Mouse (Mus musculus) intestine, embryonic 16.5 days (tissue): Measurements from ENCODE around the gene Avil. TPM values are rescaled to one million over a fixed set of nuclear protein-coding genes. Genes with fewer than 3 reads are reported as not detected.

Experiments
- ATAC-seq: fragments of 200-750 bp; cut with Nextera tagmentation; 2 replicates; pipeline ENCODE4 v1.8.0; 2017; ENCODE audit warnings: moderate TSS enrichment, moderate library complexity
- H3K27ac ChIP-seq: fragments of 300-500 bp; sonication (generic); 2 replicates; pipeline ENCODE4 v1.5.1; 2014; ENCODE audit warnings: mild to moderate bottlenecking, low read length
- H3K27me3 ChIP-seq: fragments of 300-500 bp; sonication (generic); replicated peaks from 2 replicates; pipeline ENCODE4 v1.6.1; 2014; ENCODE audit warnings: low read length, control low read depth, mixed read lengths; ENCODE audit not compliant: control insufficient read depth, insufficient read depth
- H3K36me3 ChIP-seq: fragments of 300-500 bp; sonication (generic); 2 replicates; pipeline ENCODE4 v1.6.1; 2014; ENCODE audit warnings: low read length, control low read depth; ENCODE audit not compliant: control insufficient read depth, insufficient read depth
- H3K4me1 ChIP-seq: fragments of 300-500 bp; sonication (generic); 2 replicates; pipeline ENCODE4 v1.6.1; 2014; ENCODE audit warnings: low read length, control low read depth, mixed read lengths; ENCODE audit not compliant: control insufficient read depth, insufficient read depth
- H3K4me2 ChIP-seq: fragments of 300-500 bp; sonication (generic); 2 replicates; pipeline ENCODE4 v1.6.1; 2014; ENCODE audit warnings: low read depth, low read length, control low read depth
- H3K4me3 ChIP-seq: fragments of 300-500 bp; sonication (generic); 2 replicates; pipeline ENCODE4 v1.5.1; 2014; ENCODE audit warnings: mild to moderate bottlenecking, low read length
- H3K9ac ChIP-seq: fragments of 300-500 bp; sonication (generic); 2 replicates; pipeline ENCODE4 v1.6.1; 2014; ENCODE audit warnings: low read depth, low read length
- H3K9me3 ChIP-seq: fragments of 300-500 bp; sonication (generic); 2 replicates; pipeline ENCODE4 v1.6.1; 2016; ENCODE audit warnings: low read length, control low read depth; ENCODE audit not compliant: control insufficient read depth
- WGBS: fragments of 180-500 bp; shearing (Covaris S2); extraction: QIAGEN DNeasy Blood & Tissue Kit; methylation state at CpG from one replicate; pipeline ENCODE4 v1.1.7; 2014; 5-methylcytosine and 5-hydroxymethylcytosine counted together
- polyA plus RNA-seq: library from polyadenylated mRNA; unstranded; fragments of >200 nt; fragmentation: Nextera tagmentation; extraction: Ambion mirVana; gene quantifications from 2 replicates; pipeline ENCODE4 v1.2.1, GENCODE M21; 2015

Avil gene
- polyA plus RNA-seq, 1 experiment from 2014 or later = 0.21 TPM

GRCm38 (mm10) chr10:126980221-126980932 lies 20.1 kb upstream of the Avil start:
- Histone ChIP-seq H3K4me2 (peak overlapping the region; percentile 94), H3K4me3 (peak overlapping the region; percentile 93), H3K9me3 (no peaks in the 10 kb centered on the region), H3K36me3 (no peaks in the 10 kb centered on the region), H3K27me3 (no peaks in the 10 kb centered on the region), H3K4me1 (peaks cover 66% of the 10 kb centered on the region), H3K9ac (peak overlapping the region; percentile 97), H3K27ac (peak overlapping the region; percentile 100)
- no peak for ATAC-seq
- 2% methylated on average over 16 of the region's 16 CpGs for WGBS

- Histone ChIP-seq H3K27me3 (no peaks in the 10 kb centered on the region), H3K27ac (peak overlapping the region; percentile 100), H3K9ac (peak overlapping the region; percentile 97), H3K4me3 (peak overlapping the region; percentile 93), H3K9me3 (no peaks in the 10 kb centered on the region), H3K36me3 (no peaks in the 10 kb centered on the region), H3K4me1 (peaks cover 69% of the 10 kb centered on the region), H3K4me2 (peak overlapping the region; percentile 94)
- WGBS = 9% methylated on average over 11 of the region's 11 CpGs
- no peak for ATAC-seq
Measured at GRCm38 (mm10) chr10:126980933-126981530, 19.5 kb upstream of the Avil start.

- peak overlapping the region; percentile 93 for H3K4me3 ChIP-seq
- H3K27me3 ChIP-seq = no peaks in the 10 kb centered on the region
- H3K4me1 ChIP-seq = peaks cover 70% of the 10 kb centered on the region
- H3K9me3 ChIP-seq = no peaks in the 10 kb centered on the region
- H3K9ac ChIP-seq = peak overlapping the region; percentile 63; the same call in 1 of the 2 replicates
- H3K4me2 ChIP-seq = peak overlapping the region; percentile 94
- 41% methylated on average over 3 of the region's 3 CpGs for WGBS
- H3K36me3 ChIP-seq = no peaks in the 10 kb centered on the region; the same call in 1 of the 2 replicates
- no peak for ATAC-seq
- no peak overlapping the region for H3K27ac ChIP-seq
Measured at GRCm38 (mm10) chr10:126981746-126982145, 18.8 kb upstream of the Avil start.

GRCm38 (mm10) chr10:126983193-126983725 lies 17.2 kb upstream of the Avil start:
- Histone ChIP-seq H3K36me3 (no peaks in the 10 kb centered on the region; the same call in 1 of the 2 replicates), H3K4me1 (peaks cover 75% of the 10 kb centered on the region), H3K9me3 (no peaks in the 10 kb centered on the region), H3K4me3 (peak overlapping the region; percentile 93), H3K4me2 (peak overlapping the region; percentile 94), H3K27me3 (no peaks in the 10 kb centered on the region), H3K9ac (peak overlapping the region; percentile 63), H3K27ac (peak overlapping the region; percentile 68)
- 32% methylated on average over 14 of the region's 14 CpGs for WGBS
- no peak for ATAC-seq

GRCm38 (mm10) chr10:126984189-126985004 lies 16.1 kb upstream of the Avil start:
- Histone ChIP-seq H3K27ac (peak overlapping the region; percentile 68), H3K9me3 (no peaks in the 10 kb centered on the region), H3K4me1 (peaks cover 85% of the 10 kb centered on the region), H3K27me3 (no peaks in the 10 kb centered on the region), H3K4me2 (peak overlapping the region; percentile 94), H3K4me3 (peak overlapping the region; percentile 10), H3K36me3 (no peaks in the 10 kb centered on the region; the same call in 1 of the 2 replicates), H3K9ac (peak overlapping the region; percentile 36; the same call in 1 of the 2 replicates)
- ATAC-seq = no peak
- WGBS = 20% methylated on average over 5 of the region's 5 CpGs

GRCm38 (mm10) chr10:126985127-126985526 lies 15.4 kb upstream of the Avil start:
- Histone ChIP-seq H3K4me3 (no peak overlapping the region), H3K36me3 (no peaks in the 10 kb centered on the region; the same call in 1 of the 2 replicates), H3K27me3 (no peaks in the 10 kb centered on the region), H3K4me2 (peak overlapping the region; percentile 1; the same call in 1 of the 2 replicates), H3K27ac (peak overlapping the region; percentile 68), H3K9me3 (no peaks in the 10 kb centered on the region), H3K4me1 (peaks cover 89% of the 10 kb centered on the region), H3K9ac (0 out of 2 replicates have a peak overlapping the region, but pooled peaks have one; percentile 36)
- 77% methylated on average over 4 of the region's 4 CpGs for whole genome bisulfite sequencing
- ATAC-seq = no peak

GRCm38 (mm10) chr10:126985579-126985978 lies 14.9 kb upstream of the Avil start:
- Histone ChIP-seq H3K9ac (no peak overlapping the region), H3K27ac (peak overlapping the region; percentile 86), H3K4me1 (peaks cover 94% of the 10 kb centered on the region), H3K27me3 (no peaks in the 10 kb centered on the region), H3K4me3 (no peak overlapping the region), H3K36me3 (no peaks in the 10 kb centered on the region; the same call in 1 of the 2 replicates), H3K4me2 (no peak overlapping the region), H3K9me3 (no peaks in the 10 kb centered on the region)
- no peak for ATAC-seq
- WGBS = 87% methylated on average over 9 of the region's 9 CpGs

- H3K4me2 ChIP-seq = peak overlapping the region; percentile 18
- ATAC-seq = peak; percentile 60
Measured at GRCm38 (mm10) chr10:126986541-126986961, 14.0 kb upstream of the Avil start.

More at GRCm38 (mm10) chr10:126986541-126986961, 14.0 kb upstream of the Avil start:
- H3K9ac ChIP-seq = peak overlapping the region; percentile 42
- no peaks in the 10 kb centered on the region for H3K9me3 ChIP-seq
- H3K27ac ChIP-seq = peak overlapping the region; percentile 86
- H3K27me3 ChIP-seq = no peaks in the 10 kb centered on the region
- peaks cover 90% of the 10 kb centered on the region for H3K4me1 ChIP-seq
- H3K36me3 ChIP-seq = no peaks in the 10 kb centered on the region; the same call in 1 of the 2 replicates
- WGBS = 47% methylated on average over 4 of the region's 4 CpGs
- no peak overlapping the region for H3K4me3 ChIP-seq
